Mouse (Mus musculus) ES-E14 (cell line): Measurements from ENCODE around the gene Foxj1.

Experiments
- CHD2 ChIP-seq: IDR thresholded peaks from 2 replicates; pipeline ENCODE4 v1.6.1; 2014; ENCODE audit warnings: mild to moderate bottlenecking, low read depth, low read length, inconsistent platforms
- HCFC1 ChIP-seq: IDR thresholded peaks from 2 replicates; pipeline ENCODE4 v1.6.1; 2012; ENCODE audit warnings: low read length, inconsistent platforms, borderline replicate concordance; ENCODE audit not compliant: insufficient read depth
- MAFK ChIP-seq: IDR thresholded peaks from 2 replicates; pipeline ENCODE4 v1.6.1; 2014; ENCODE audit warnings: mild to moderate bottlenecking, low read depth, low read length, inconsistent platforms; ENCODE audit not compliant: insufficient read depth
- ZC3H11A ChIP-seq: IDR thresholded peaks from 2 replicates; pipeline ENCODE4 v1.6.1; 2012; ENCODE audit warnings: low read depth, mild to moderate bottlenecking, inconsistent platforms, low read length, borderline replicate concordance
- ZNF384 ChIP-seq: IDR thresholded peaks from 2 replicates; pipeline ENCODE4 v1.6.1; 2012; ENCODE audit warnings: low read depth, low read length, inconsistent platforms

- TF ChIP-seq CHD2 = no peak
- no peak for TF ChIP-seq ZC3H11A
- no peak for TF ChIP-seq ZNF384
- no peak for TF ChIP-seq MAFK
- no peak for TF ChIP-seq HCFC1
Measured at GRCm38 (mm10) chr11:116297017-116297416, 38.2 kb downstream of the Foxj1 start.
